Mouse (Mus musculus): Measurements from ENCODE around the gene 4921504E06Rik.

The 4921504E06Rik gene

DNA sequence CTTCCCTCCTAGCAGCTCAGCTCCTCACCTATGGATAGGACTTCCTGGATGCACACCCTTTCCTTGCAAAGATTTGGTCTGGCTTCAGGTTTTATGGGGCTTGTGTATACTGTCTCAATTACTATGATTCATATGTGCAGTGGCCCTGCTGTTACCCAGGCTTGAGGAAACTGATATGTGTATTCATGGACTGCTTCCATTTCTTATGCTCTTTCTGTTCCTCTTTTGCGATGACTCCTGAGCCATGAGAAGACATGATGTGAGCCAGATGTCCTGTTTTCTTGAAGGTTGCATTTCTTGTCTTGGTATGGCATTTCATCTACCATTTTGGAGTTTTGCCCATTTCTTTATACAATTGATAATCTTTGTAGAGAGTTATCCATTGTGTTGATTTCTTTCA, 48.0 kb downstream of the 4921504E06Rik start:
- no peak for DNase-seq (ENCODE audit: low read depth)

- DNase-seq (ENCODE audit: low read depth) = no peak
These were observed 63.5 kb downstream of the 4921504E06Rik start for GRCm38 (mm10) chr2:19490262-19490661.

DNA sequence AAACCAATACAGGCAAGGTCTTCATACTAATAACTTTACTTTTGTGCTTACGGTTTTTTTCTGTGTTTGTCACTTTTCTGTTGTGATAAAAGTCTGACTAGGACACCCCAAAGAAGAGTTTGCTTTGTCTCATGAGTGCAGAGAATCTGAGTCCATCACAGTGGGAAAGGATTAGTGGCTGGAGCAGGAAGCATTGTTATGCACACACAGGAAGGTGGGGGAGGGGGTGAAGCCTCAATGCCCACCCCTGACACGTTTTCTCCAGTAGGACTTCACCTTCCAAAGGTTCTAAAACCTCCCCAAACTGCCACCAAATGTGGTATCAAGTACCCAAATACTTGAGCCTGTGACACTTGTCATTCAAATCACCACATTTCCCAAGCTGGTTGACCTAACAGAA, 91.8 kb downstream of the 4921504E06Rik start:
- DNase-seq (ENCODE audit: low read depth) = no peak

DNA sequence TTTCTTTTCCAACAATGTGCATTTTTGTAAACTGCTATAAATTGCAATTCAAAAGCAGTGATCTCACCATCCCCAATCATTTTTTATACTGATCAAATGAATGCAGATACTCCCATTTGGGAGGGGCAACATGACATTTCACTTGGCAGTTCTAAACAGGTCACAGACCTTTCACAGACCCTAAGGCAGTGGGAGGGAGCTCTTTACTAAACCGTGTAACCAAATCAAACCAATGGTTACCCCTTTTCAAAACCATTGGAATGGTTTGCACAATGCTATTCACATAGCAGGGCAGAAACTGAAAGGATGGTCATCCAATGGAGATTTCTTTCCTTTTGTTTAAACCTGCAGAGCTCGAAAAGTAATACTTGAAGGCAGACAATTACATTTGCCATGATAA, 94.9 kb downstream of the 4921504E06Rik start:
- no peak for DNase-seq (ENCODE audit: low read depth)

DNA sequence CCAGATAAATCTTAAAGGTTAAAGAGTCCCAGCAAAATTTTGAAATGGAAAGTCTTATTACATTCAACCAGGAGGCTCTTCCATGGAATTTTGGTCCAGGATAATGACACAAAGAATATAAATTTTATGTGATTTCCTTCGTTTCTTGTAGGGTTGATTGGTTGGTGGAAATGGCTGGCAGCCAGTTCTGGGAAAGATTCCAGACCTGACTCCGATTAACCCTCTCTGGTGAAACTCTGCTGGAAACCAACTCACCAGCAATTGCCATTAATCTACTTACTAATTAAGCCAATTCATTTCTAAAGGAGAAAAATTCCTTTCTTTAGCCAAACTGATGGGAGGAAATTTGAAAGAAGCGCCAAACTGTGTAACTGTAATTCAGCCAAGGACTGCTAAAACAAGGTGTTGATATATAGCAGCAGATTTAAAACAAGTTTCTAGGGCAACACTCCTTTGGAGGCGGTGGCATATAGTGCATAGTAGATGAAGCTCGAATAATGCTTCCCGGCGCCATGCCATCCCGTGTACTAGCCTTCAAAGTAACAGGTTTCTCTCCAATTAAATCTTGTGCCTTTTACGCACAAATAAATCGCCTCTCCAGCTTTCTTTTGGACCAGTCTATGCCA, 97.7 kb downstream of the 4921504E06Rik start:
- no peak for DNase-seq (ENCODE audit: low read depth)

DNA sequence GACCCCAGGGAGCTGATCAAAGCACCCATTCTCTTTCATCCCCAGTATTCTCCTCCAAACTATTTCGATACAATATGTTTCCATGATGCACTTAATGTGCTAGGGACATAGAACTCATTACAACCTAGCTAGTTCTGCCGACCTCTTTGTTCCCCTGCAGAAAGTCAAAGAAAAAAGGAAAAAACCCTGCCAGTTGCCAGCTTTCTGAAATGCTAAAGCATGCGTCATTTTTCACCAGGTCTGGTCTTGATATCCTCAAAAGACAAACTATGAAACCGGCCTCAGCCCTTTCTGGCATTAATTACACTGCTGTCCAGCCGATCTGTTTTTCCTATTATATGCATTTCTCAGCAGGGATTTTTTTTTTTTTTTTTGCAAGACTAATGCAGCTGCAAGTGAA, 98.5 kb downstream of the 4921504E06Rik start:
- no peak for DNase-seq (ENCODE audit: low read depth)

DNA sequence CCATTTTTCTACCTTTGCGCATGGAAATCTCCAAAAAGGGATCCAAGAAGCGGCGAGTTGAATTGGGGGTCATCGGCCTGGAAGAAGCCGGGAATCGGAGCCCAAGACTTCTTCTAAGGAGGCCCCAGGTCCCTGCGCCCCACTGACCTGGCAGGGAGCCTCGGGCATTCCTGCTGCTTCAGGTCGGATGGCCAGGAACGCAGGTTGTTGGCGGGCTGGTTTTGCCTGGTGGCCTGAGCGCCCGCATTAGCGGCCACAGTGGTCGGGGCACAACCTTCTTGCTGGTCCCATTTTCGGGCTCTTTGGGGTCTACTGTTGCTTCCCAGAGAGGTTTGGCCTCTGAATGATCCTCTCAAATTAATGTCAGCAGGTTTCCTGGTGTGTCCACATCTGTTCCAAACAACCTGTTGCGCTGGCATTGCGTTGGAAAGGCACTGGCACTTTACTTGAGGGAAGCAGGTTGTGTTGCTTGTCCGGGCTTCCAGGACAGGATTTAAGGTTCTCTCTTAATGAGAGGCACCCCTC, 101.1 kb downstream of the 4921504E06Rik start:
- DNase-seq (ENCODE audit: low read depth) = peak; percentile 7

DNA sequence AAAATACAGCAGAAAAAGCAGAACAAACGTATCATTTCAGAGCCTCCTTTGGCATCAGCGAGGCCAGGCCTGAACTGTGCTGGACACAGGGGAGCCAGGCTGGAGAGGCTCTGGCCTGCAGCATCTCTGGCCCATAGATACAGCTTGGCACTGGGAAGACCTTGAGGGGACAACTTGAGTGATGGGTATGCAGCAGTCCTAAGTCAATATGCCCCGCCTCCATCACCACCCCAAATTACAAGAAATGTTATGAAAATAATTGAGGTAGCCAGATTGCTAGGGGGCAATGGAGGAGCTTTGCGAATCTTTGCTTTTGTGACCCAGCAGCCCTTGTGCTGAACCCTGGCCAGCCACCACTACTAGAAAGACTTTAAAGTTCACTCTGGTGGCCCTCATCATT, 104.4 kb downstream of the 4921504E06Rik start:
- no peak for DNase-seq (ENCODE audit: low read depth)

GRCm38 (mm10) chr2:19448042-19448700, 105.5 kb downstream of the 4921504E06Rik start:
- DNase-seq (ENCODE audit: low read depth) = no peak

- DNase-seq (ENCODE audit: low read depth) = no peak
These were observed 107.0 kb downstream of the 4921504E06Rik start for GRCm38 (mm10) chr2:19446746-19447145.

- no peak for DNase-seq (ENCODE audit: low read depth)
These were observed 107.7 kb downstream of the 4921504E06Rik start for GRCm38 (mm10) chr2:19445871-19446501.

DNA sequence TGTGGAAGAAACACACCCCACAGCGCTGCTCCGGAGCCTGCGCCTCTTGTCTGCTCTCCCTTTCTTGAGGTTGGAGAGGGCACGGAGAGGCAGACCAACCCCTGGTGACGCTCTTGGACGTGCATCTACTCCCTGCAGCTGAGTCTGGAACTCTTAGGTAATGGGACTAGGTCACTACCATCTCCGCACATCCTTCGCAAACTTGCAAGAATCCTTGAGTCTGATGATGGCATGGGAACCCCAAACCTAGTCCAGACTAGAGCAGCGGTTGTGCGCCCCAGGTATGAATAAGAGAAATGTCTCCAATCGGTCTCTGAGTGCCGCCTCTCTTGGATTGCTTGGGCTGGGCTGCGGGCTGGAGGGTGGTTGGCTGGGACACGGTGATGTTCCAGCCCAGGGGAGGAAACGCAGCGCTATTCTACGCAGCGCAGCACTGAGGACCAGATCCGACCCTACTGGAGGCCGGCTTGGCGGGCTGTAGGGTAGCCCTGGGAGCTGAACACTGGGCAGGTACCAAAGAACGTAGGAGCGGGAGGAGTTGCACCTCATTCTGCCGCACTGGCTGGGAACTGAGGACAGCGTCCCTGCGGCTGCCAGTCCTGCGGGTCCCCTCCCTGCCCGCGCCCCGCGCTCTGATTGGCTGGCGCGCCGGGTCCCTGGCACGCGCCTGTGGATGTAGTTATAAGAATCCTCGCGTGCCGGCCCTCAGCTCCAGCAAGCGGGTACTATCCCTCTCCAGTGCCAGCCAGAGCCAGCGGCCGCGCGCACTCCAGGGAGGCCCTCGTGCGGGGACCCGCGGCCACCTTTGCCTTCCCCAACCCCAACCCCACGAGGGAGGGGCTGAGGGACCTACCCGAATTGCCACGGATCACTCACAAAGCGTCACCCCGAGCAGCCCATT, 108.5 kb downstream of the 4921504E06Rik start, which contains the start of gene Ptf1a:
Gene Ptf1a (plus strand): TSS at position 733 of the 901 bp plus-strand sequence.
- DNase-seq (ENCODE audit: low read depth) = no peak

DNA sequence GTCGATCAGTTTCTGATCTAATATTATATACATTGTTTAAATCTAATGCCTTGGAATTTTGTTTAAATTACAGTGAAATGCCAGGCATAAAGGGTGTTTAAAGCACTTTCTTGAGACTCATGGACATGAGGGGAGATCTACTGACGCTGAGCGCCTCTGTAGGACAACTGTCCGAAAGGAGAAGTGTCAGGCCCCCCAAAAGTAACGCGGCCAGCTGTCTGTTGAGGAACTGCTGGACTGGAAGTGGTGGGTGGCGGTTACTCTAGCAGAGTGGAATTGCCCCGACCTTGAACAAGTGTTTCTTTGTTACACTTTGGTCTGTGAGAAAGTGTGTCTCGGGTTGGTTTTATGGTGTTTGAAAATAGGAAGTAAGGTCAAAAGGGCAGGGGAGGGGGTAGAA, 109.4 kb downstream of the 4921504E06Rik start:
- DNase-seq (ENCODE audit: low read depth) = no peak

- DNase-seq (ENCODE audit: low read depth) = no peak
These were observed 121.9 kb downstream of the 4921504E06Rik start for GRCm38 (mm10) chr2:19431614-19432323.

GRCm38 (mm10) chr2:19431186-19431585, 122.5 kb downstream of the 4921504E06Rik start:
- no peak for DNase-seq (ENCODE audit: low read depth)

DNA sequence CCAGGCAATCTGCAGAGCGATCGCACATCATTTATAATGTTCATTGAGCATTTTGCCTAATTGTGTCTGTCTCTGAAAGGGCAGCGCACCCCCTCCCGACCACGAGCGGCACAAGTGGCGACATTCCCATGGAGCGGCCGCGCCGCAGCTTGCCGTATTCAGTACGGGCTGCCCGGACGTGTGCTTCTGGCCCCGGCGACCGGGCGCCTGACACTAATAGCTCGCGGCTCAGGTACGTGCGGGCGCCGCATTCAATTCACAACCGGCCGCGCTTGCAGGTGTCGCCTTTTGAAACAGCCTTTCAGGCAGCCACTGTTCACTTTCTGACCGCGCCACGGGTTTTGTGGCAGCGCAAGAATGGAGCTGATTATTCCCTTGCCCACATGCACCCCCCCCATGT, 123.0 kb downstream of the 4921504E06Rik start:
- no peak for DNase-seq (ENCODE audit: low read depth)

DNA sequence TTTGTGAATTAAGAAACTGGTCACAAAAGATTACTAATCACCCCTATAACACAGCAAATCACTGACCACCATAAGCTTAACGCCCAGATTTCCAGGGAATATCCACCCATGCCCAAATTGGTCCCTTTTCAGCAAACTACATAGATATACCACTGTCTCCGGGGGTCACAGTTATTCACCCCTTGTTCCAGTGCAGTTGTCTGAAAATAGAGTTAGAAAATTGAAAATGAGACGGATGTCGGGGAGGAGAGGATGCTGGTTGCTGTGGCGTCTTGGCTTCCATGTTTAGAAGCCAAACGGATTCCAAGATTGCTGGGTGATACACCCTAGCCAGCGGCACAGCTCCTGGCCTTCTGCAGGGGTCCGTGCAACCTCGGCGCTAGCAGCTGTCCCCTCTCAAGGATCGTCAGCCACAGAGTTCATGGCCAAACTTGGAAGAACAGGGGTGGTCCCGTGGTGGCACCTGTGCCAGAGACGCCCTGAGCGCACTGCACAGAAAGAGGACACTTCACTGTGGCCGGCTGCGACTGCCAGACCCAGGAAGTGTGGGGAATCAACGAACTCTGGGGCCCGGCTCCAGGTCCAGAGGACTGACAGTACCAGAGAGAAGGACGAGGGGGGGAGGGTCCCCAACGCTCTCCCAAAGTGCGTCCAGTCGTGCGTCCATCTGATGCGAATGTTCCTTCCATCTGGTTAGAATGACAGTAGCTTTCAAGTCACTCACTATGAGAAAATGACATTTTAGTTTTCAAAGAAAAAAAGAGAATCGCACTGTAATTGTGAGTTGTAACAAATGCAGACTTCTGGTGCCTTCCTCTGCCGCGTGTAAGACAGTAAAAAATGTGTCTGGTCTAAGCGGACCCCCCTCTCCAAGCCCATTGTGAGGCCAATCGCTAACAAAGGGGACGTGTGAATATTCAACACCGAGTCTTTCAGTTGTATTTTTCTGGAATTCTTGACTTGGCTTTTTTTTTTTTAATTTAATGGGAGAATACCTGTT, 123.7 kb downstream of the 4921504E06Rik start:
- no peak for DNase-seq (ENCODE audit: low read depth)

GRCm38 (mm10) chr2:19429031-19429430, 124.7 kb downstream of the 4921504E06Rik start:
- DNase-seq (ENCODE audit: low read depth) = no peak

- no peak for DNase-seq (ENCODE audit: low read depth)
These were observed 130.6 kb downstream of the 4921504E06Rik start for GRCm38 (mm10) chr2:19423086-19423485.

- no peak for DNase-seq (ENCODE audit: low read depth)
These were observed 131.5 kb downstream of the 4921504E06Rik start for GRCm38 (mm10) chr2:19422226-19422625.

Data from naive thymus-derived CD4-positive, alpha-beta T cell, adult 2 months (primary cell).